Mouse (Mus musculus): ENCODE measurements around the gene Lst1. TPM values are rescaled to one million over a fixed set of nuclear protein-coding genes. Genes with fewer than 3 reads are reported as not detected.

Lst1 gene
- polyA plus RNA-seq, 1 experiment from 2014 or later = 11.6 TPM

DNA sequence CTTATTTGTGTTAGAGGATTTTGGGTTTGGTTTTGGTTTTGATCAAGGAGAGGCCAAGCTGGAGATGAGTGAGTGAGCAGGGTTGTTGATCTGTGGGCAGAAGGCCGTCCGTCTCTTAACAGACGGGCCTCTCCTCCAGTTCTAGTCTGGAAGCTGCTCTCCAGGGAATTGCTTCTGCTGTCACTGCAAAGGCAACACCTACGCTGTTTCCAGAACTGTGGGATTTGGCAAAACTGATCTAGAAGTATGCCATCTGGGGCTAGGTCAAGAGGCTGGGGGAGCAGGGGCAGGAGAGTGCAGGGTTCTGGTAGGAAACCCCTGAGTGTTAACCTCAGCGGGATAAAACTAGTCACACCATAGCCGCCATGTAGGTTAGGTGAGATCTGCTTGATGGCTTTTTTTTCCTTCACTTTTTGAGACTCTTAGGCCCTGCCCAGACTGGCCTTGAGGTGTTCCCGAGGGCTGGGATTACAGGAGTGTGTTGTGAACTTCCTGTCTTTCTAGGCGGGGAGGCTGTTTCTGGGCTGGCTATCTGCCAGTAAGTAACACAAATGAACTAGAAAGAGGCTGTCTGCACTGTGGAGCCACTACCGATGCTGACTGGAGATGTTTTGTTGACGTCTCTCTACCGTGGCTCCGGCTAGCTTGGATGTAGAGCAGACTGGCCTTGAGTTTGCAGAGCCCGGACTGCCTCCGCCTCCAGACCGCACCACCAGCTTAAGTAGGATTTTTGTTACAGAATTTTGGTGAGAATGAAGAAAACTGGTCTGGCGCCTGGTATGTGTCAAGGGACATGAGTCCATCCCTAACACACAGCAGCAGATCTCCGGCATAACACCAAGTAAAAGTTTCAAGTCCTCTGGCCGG is 45.1 kb upstream of the Lst1 start, which contains the start of gene Atp6v1g2:
Gene Atp6v1g2, plus strand, starts transcription at position 547 of the 867 bp plus-strand sequence.
- peak; percentile 84 for DNase-seq
- H3K9ac ChIP-seq = peak within 1 kb of the TSS; percentile 86
- peaks cover 13% of the 10 kb centered on the region; the same call in 1 of the 2 replicates for H3K4me1 ChIP-seq (ENCODE audit: insufficient read depth)
- H3K27me3 ChIP-seq (ENCODE audit: insufficient read depth, low read length) = no peaks in the 10 kb centered on the region
- H3K9me3 ChIP-seq (ENCODE audit: low read depth, low read length) = no peaks in the 10 kb centered on the region
- H3K27ac ChIP-seq (ENCODE audit: low read depth) = peak within 1 kb of the TSS; percentile 97
- peak within 1 kb of the TSS; percentile 71 for H3K4me2 ChIP-seq
- no peak for TF ChIP-seq CTCF (IDR thresholded peaks at IDR 0.05; ENCODE audit: low read depth)
- ATAC-seq (ENCODE audit: insufficient read depth) = peak; percentile 7; the same call in 1 of the 2 replicates
- peak within 1 kb of the TSS; percentile 65 for H3K4me3 ChIP-seq (ENCODE audit: low read depth, low read length)
- 38% methylated on average over 18 of the region's 18 CpGs for WGBS
- H3K36me3 ChIP-seq (ENCODE audit: insufficient read depth) = peaks cover 35% of the 10 kb centered on the region

DNA sequence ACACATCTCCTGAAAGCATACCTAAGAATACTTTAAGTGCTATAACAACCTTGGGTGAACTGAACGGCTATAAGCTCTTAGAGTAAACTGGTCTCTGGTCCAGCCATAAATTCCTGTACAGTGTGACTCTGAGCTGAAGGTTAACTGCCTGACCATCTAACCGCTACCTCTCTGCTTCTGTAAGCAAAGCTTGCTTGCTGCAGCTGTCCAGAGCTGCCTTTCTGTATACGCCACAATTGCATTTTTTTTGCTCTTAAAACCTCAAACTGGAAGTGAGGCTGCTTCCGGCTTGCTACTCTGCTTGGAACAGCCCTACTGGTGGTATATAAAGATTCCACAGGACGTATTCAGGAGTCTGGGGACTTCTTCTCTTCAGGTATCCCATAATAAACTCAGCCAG is 44.4 kb upstream of the Lst1 start:
- Histone ChIP-seq H3K4me3 (ENCODE audit: low read depth, low read length) (no peak overlapping the region), H3K36me3 (ENCODE audit: insufficient read depth) (peaks cover 42% of the 10 kb centered on the region), H3K27ac (ENCODE audit: low read depth) (peak overlapping the region; percentile 85; the same call in 1 of the 2 replicates), H3K9ac (no peak overlapping the region), H3K9me3 (ENCODE audit: low read depth, low read length) (no peaks in the 10 kb centered on the region), H3K4me1 (ENCODE audit: insufficient read depth) (peaks cover 13% of the 10 kb centered on the region; the same call in 1 of the 2 replicates), H3K4me2 (peak overlapping the region; percentile 71; the same call in 1 of the 2 replicates), H3K27me3 (ENCODE audit: insufficient read depth, low read length) (no peaks in the 10 kb centered on the region)
- DNase-seq (no peak), ATAC-seq (ENCODE audit: insufficient read depth) (no peak)
- 68% methylated on average over 5 of the region's 5 CpGs for WGBS
- TF ChIP-seq CTCF (IDR thresholded peaks at IDR 0.05; ENCODE audit: low read depth) = no peak

DNA sequence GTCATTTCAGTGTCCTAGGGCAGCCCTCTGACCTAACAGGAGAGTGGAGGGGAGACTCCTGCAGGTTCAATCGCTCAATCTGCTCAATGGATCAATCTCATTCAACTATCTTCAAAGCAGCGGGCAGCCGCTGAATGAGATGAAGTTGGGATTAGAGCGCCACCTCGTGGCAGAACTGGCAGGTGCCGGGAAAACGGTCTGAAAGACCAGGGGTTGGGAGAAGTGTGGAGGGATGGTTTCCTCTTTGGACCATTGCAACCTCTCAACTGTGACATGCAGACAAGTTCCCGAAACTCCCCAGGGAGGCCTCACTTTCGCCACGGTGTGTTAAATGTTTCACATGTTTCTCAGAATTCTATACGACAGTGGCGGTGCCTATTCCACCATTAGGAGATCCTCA is 43.8 kb upstream of the Lst1 start:
- Histone ChIP-seq H3K27me3 (ENCODE audit: insufficient read depth, low read length) (no peaks in the 10 kb centered on the region), H3K9me3 (ENCODE audit: low read depth, low read length) (no peaks in the 10 kb centered on the region), H3K27ac (ENCODE audit: low read depth) (no peak overlapping the region), H3K4me1 (ENCODE audit: insufficient read depth) (peaks cover 13% of the 10 kb centered on the region; the same call in 1 of the 2 replicates), H3K4me3 (ENCODE audit: low read depth, low read length) (no peak overlapping the region), H3K9ac (no peak overlapping the region), H3K4me2 (no peak overlapping the region), H3K36me3 (ENCODE audit: insufficient read depth) (peaks cover 45% of the 10 kb centered on the region)
- ATAC-seq (ENCODE audit: insufficient read depth) (no peak), DNase-seq (peak; percentile 95)
- 14% methylated on average over 12 of the region's 12 CpGs for WGBS
- peak; percentile 92 for TF ChIP-seq CTCF (IDR thresholded peaks at IDR 0.05; ENCODE audit: low read depth)

DNA sequence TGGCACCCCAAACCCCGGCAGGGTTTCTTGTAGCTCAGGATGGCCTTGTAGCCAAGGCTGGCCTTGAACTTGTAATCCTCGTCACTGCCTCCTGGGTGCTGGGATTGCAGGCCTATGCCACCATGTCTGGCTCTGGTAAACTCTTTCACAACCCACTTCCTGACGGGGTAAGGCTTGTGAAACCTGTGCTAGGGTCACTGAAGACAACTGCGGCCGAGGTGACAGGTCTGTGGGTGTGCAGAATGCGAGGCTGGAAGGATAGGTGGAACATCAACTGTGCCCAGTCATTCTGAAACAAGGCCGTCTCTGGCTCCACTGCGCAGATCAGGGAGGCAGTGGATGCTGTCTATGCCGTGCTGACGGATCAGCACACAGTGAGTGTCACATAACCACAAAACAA is 42.8 kb upstream of the Lst1 start:
- H3K4me3 ChIP-seq (ENCODE audit: low read depth, low read length) = no peak overlapping the region
- peaks cover 46% of the 10 kb centered on the region for H3K36me3 ChIP-seq (ENCODE audit: insufficient read depth)
- H3K9me3 ChIP-seq (ENCODE audit: low read depth, low read length) = no peaks in the 10 kb centered on the region
- no peak for TF ChIP-seq CTCF (IDR thresholded peaks at IDR 0.05; ENCODE audit: low read depth)
- no peaks in the 10 kb centered on the region for H3K27me3 ChIP-seq (ENCODE audit: insufficient read depth, low read length)
- H3K4me2 ChIP-seq = no peak overlapping the region
- WGBS = 90% methylated on average over 10 of the region's 10 CpGs
- no peak for DNase-seq
- no peak for ATAC-seq (ENCODE audit: insufficient read depth)
- H3K9ac ChIP-seq = peak overlapping the region; percentile 13; the same call in 1 of the 2 replicates
- H3K4me1 ChIP-seq (ENCODE audit: insufficient read depth) = peaks cover 13% of the 10 kb centered on the region; the same call in 1 of the 2 replicates
- H3K27ac ChIP-seq (ENCODE audit: low read depth) = no peak overlapping the region

DNA sequence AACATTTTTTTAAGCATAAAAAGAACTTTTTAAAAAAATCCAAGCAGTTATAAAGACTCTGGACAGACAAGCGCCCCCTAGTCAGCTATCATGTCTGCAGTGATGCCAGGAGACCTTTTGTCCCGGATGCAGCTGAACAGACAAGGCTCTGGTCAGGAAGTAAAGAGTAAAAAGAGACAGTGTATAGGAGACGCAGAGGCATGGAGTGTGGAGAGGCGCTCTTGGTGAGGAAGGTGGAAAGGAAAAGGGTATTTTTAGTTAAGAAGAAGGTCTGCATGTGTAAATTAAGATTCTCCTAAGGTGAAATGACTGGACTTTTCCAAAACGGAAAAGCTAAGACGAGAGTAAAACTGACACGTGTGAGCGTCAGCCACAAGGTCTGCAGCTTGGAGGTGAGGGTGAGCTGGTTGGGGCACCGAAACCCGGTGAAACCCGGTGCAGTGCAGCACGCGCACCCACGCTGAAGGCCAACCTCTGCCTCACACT is 38.4 kb upstream of the Lst1 start:
- no peaks in the 10 kb centered on the region for H3K27me3 ChIP-seq (ENCODE audit: insufficient read depth, low read length)
- H3K4me1 ChIP-seq (ENCODE audit: insufficient read depth) = no peaks in the 10 kb centered on the region
- ATAC-seq (ENCODE audit: insufficient read depth) (no peak), DNase-seq (peak; percentile 37)
- 72% methylated on average over 14 of the region's 14 CpGs for WGBS
- no peaks in the 10 kb centered on the region for H3K9me3 ChIP-seq (ENCODE audit: low read depth, low read length)
- no peak overlapping the region for H3K27ac ChIP-seq (ENCODE audit: low read depth)
- H3K9ac ChIP-seq = no peak overlapping the region
- H3K36me3 ChIP-seq (ENCODE audit: insufficient read depth) = peaks cover 52% of the 10 kb centered on the region
- no peak overlapping the region for H3K4me3 ChIP-seq (ENCODE audit: low read depth, low read length)
- no peak overlapping the region for H3K4me2 ChIP-seq
- 0 out of 2 replicates have a peak, but pooled peaks have one; percentile 5 for TF ChIP-seq CTCF (IDR thresholded peaks at IDR 0.05; ENCODE audit: low read depth)

DNA sequence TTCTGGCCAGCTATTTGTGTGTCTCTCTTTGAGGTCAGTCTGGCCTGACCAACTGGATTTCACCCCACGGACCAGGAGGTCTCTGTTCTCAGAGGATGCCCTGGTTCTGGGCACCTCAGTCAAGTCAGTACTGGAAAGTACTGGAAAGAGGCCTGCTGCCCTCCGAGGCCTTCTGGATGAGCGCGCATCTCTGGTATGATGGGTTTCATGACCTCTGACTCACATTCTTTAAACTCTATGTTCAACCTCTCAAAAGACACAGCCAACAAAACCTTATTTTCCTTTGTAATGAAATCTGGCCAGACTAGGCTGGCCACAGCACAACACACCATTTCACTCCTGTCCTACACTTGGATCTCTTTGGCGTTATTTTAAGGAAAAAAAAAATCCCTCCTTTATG is 37.2 kb upstream of the Lst1 start:
- Histone ChIP-seq H3K9ac (no peak overlapping the region), H3K27me3 (ENCODE audit: insufficient read depth, low read length) (no peaks in the 10 kb centered on the region), H3K4me3 (ENCODE audit: low read depth, low read length) (no peak overlapping the region), H3K4me1 (ENCODE audit: insufficient read depth) (no peaks in the 10 kb centered on the region), H3K9me3 (ENCODE audit: low read depth, low read length) (no peaks in the 10 kb centered on the region), H3K36me3 (ENCODE audit: insufficient read depth) (peaks cover 48% of the 10 kb centered on the region), H3K27ac (ENCODE audit: low read depth) (no peak overlapping the region), H3K4me2 (no peak overlapping the region)
- TF ChIP-seq CTCF (IDR thresholded peaks at IDR 0.05; ENCODE audit: low read depth) = no peak
- 94% methylated on average over 5 of the region's 5 CpGs for WGBS
- DNase-seq (no peak), ATAC-seq (ENCODE audit: insufficient read depth) (no peak)

DNA sequence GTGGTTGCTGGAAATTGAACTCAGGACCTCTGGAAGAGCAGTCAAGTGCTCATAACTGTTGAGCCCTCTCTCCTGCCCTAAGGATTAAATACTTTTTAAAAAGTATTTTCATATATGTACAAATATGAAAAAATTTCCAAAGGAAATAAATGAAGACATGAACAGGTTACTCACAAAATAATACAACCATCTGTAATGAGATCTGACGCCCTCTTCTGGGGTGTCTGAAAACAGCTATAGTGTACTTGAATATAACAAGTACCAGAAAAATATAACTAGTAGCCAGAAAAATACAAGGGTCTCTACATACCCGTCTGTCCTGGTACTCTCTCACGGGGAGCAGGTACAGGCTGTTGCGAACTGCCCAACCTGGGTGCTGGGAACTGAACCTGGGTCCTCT is 36.4 kb upstream of the Lst1 start:
- Histone ChIP-seq H3K27ac (ENCODE audit: low read depth) (no peak overlapping the region), H3K4me3 (ENCODE audit: low read depth, low read length) (no peak overlapping the region), H3K27me3 (ENCODE audit: insufficient read depth, low read length) (no peaks in the 10 kb centered on the region), H3K36me3 (ENCODE audit: insufficient read depth) (peaks cover 50% of the 10 kb centered on the region), H3K9ac (no peak overlapping the region), H3K4me2 (no peak overlapping the region), H3K9me3 (ENCODE audit: low read depth, low read length) (no peaks in the 10 kb centered on the region), H3K4me1 (ENCODE audit: insufficient read depth) (no peaks in the 10 kb centered on the region)
- 96% methylated on average over 4 of the region's 4 CpGs for WGBS
- TF ChIP-seq CTCF (IDR thresholded peaks at IDR 0.05; ENCODE audit: low read depth) = no peak
- DNase-seq (no peak), ATAC-seq (ENCODE audit: insufficient read depth) (no peak)
